Mouse (Mus musculus): ENCODE results near the gene Ttyh1. TPM values are rescaled to one million over a fixed set of nuclear protein-coding genes. Genes with fewer than 3 reads are reported as not detected.

The Ttyh1 gene
- total and polyA plus RNA-seq, 3 experiments = 0.15 to 0.26 TPM; not detected in 1

- Histone ChIP-seq H3K27me3 (ENCODE audit: control insufficient read depth in 1 of 2, insufficient read depth in 2 of 2, low read length in 2 of 2) (no peaks in the 10 kb centered on the region; a peak in 2 of 4 replicates), H3K4me3 (ENCODE audit: control insufficient read depth in 1 of 2, insufficient read depth in 1 of 2, low read depth in 2 of 2, low read length in 2 of 2) (no peak overlapping the region), H3K36me3 (ENCODE audit: control insufficient read depth in 1 of 2, insufficient read depth in 2 of 2, low read length in 2 of 2) (no peaks in the 10 kb centered on the region), H3K27ac (ENCODE audit: control insufficient read depth, low read depth, low read length) (no peak overlapping the region), H3K9me3 (replicated peaks; ENCODE audit: insufficient read depth, low read length) (no peaks in the 10 kb centered on the region), H3K4me1 (ENCODE audit: control insufficient read depth in 1 of 2, insufficient read depth in 2 of 2, low read length in 2 of 2) (no peaks in the 10 kb centered on the region; a peak in 1 of 4 replicates), H3K9ac (ENCODE audit: control insufficient read depth, low read depth, low read length, poor library complexity, severe bottlenecking) (no peak overlapping the region), H3K79me2 (ENCODE audit: control insufficient read depth, insufficient read depth, low read length, poor library complexity) (no peaks in the 10 kb centered on the region)
- TF ChIP-seq POLR2AphosphoS2 (IDR thresholded peaks at IDR 0.05; ENCODE audit: low read length) (no peak), MAFK (IDR thresholded peaks at IDR 0.05; ENCODE audit: borderline replicate concordance, low read depth, low read length) (no peak), ZC3H11A (IDR thresholded peaks at IDR 0.05; ENCODE audit: low read depth, low read length) (no peak), POLR2A (IDR thresholded peaks at IDR 0.05; ENCODE audit: control insufficient read depth in 1 of 2, insufficient read depth in 1 of 2, low read depth in 1 of 2, low read length in 2 of 2, poor library complexity in 1 of 2) (no peak), RCOR1 (IDR thresholded peaks at IDR 0.05; ENCODE audit: low read depth, low read length) (no peak), ETS1 (IDR thresholded peaks at IDR 0.05; ENCODE audit: low read depth, low read length) (no peak), MAX (IDR thresholded peaks at IDR 0.05; ENCODE audit: low read length) (no peak), BHLHE40 (IDR thresholded peaks at IDR 0.05; ENCODE audit: borderline replicate concordance, low read depth, low read length) (no peak), EP300 (IDR thresholded peaks at IDR 0.05; ENCODE audit: low read depth in 1 of 2, low read length in 2 of 2) (no peak), USF2 (IDR thresholded peaks at IDR 0.05; ENCODE audit: borderline replicate concordance in 1 of 2, insufficient read depth in 1 of 2, low read depth in 1 of 2, low read length in 2 of 2) (no peak), TCF12 (IDR thresholded peaks at IDR 0.05; ENCODE audit: low read depth, low read length) (no peak), CHD2 (IDR thresholded peaks at IDR 0.05; ENCODE audit: low read length) (no peak)
- DNase-seq (ENCODE audit: low read depth, low spot score) = no peak
Measured at GRCm38 (mm10) chr7:4170193-4170938, 51.2 kb downstream of the Ttyh1 start.

- DNase-seq (ENCODE audit: low read depth, low spot score) = peak; percentile 86
Measured at GRCm38 (mm10) chr7:4178438-4178837, 59.2 kb downstream of the Ttyh1 start.

More at GRCm38 (mm10) chr7:4178438-4178837, 59.2 kb downstream of the Ttyh1 start:
- H3K79me2 ChIP-seq (ENCODE audit: control insufficient read depth, insufficient read depth, low read length, poor library complexity) = no peaks in the 10 kb centered on the region
- H3K36me3 ChIP-seq (ENCODE audit: control insufficient read depth in 1 of 2, insufficient read depth in 2 of 2, low read length in 2 of 2) = no peaks in the 10 kb centered on the region
- H3K4me3 ChIP-seq (ENCODE audit: control insufficient read depth in 1 of 2, insufficient read depth in 1 of 2, low read depth in 2 of 2, low read length in 2 of 2) = no peak overlapping the region
- H3K27me3 ChIP-seq (ENCODE audit: control insufficient read depth in 1 of 2, insufficient read depth in 2 of 2, low read length in 2 of 2) = peaks cover 0 to 2% of the 10 kb centered on the region in 2 experiments; a peak in 2 of 4 replicates
- no peak overlapping the region for H3K9ac ChIP-seq (ENCODE audit: control insufficient read depth, low read depth, low read length, poor library complexity, severe bottlenecking)
- no peaks in the 10 kb centered on the region for H3K9me3 ChIP-seq (replicated peaks; ENCODE audit: insufficient read depth, low read length)
- H3K4me1 ChIP-seq (ENCODE audit: control insufficient read depth in 1 of 2, insufficient read depth in 2 of 2, low read length in 2 of 2) = no peaks in the 10 kb centered on the region
- no peak for TF ChIP-seq E2F4 (IDR thresholded peaks at IDR 0.05; ENCODE audit: borderline replicate concordance, low read depth, low read length)
- peak; percentile 95 for TF ChIP-seq SIN3A (IDR thresholded peaks at IDR 0.05; ENCODE audit: low read length)
- TF ChIP-seq MXI1 (IDR thresholded peaks at IDR 0.05; ENCODE audit: low read depth, low read length) = peak; percentile 69
- no peak for TF ChIP-seq ZKSCAN1 (IDR thresholded peaks at IDR 0.05; ENCODE audit: low read depth, low read length)
- TF ChIP-seq MAFK (IDR thresholded peaks at IDR 0.05; ENCODE audit: borderline replicate concordance, low read depth, low read length) = no peak
- no peak for TF ChIP-seq MYB (IDR thresholded peaks at IDR 0.05; ENCODE audit: low read depth, low read length)
- no peak for TF ChIP-seq ZMIZ1 (IDR thresholded peaks at IDR 0.05; ENCODE audit: low read depth, low read length)
- no peak overlapping the region for H3K27ac ChIP-seq (ENCODE audit: control insufficient read depth, low read depth, low read length)

Other genes starting within 250 kb of the Ttyh1 start
- 0.04 and 0.16 TPM in 2 replicates for gene Gm14548, start 221.3 kb upstream of the Ttyh1 start, total RNA-seq (2012; rRNA removed)
- gene Gm14548, start 221.3 kb upstream of the Ttyh1 start, polyA plus RNA-seq (2012; ENCODE audit: insufficient read depth in 1 of 2, insufficient read length in 2 of 2, low read depth in 1 of 2, low replicate concordance in 2 of 2, missing spikeins in 1 of 2) = under 1 TPM in 1 of 2 experiments, not detected in 1; 0.13 TPM
- gene Lilra6, start 203.9 kb upstream of the Ttyh1 start, total RNA-seq (2012; rRNA removed) = 0.04 TPM in 1 of 2 replicates, not detected in the other
- under 1 TPM in 1 of 2 experiments, not detected in 1; 0.19 TPM for gene Lilra6, start 203.9 kb upstream of the Ttyh1 start, polyA plus RNA-seq (2012; ENCODE audit: insufficient read depth in 1 of 2, insufficient read length in 2 of 2, low read depth in 1 of 2, low replicate concordance in 2 of 2, missing spikeins in 1 of 2)
- 0.15 and 0.42 TPM in 2 replicates for gene Lair1, start 56.2 kb upstream of the Ttyh1 start, total RNA-seq (2012; rRNA removed)
- under 1 TPM in 1 of 2 experiments, not detected in 1; 0.31 TPM for gene Lair1, start 56.2 kb upstream of the Ttyh1 start, polyA plus RNA-seq (2012; ENCODE audit: insufficient read depth in 1 of 2, insufficient read length in 2 of 2, low read depth in 1 of 2, low replicate concordance in 2 of 2, missing spikeins in 1 of 2)
- gene Leng8, start 17.6 kb downstream of the Ttyh1 start, total RNA-seq (2012; rRNA removed) = 28.2 and 29.6 TPM in 2 replicates
- 10 to 100 TPM in 1 of 2 experiments, not detected in 1; 89.9 TPM for gene Leng8, start 17.6 kb downstream of the Ttyh1 start, polyA plus RNA-seq (2012; ENCODE audit: insufficient read depth in 1 of 2, insufficient read length in 2 of 2, low read depth in 1 of 2, low replicate concordance in 2 of 2, missing spikeins in 1 of 2)
- gene Leng9, start 31.0 kb downstream of the Ttyh1 start, total RNA-seq (2012; rRNA removed) = 1.0 and 1.5 TPM in 2 replicates
- 1 to 10 TPM in 1 of 2 experiments, not detected in 1; 1.7 TPM for gene Leng9, start 31.0 kb downstream of the Ttyh1 start, polyA plus RNA-seq (2012; ENCODE audit: insufficient read depth in 1 of 2, insufficient read length in 2 of 2, low read depth in 1 of 2, low replicate concordance in 2 of 2, missing spikeins in 1 of 2)
- not detected in 2 replicates for gene Cdc42ep5, start 45.5 kb downstream of the Ttyh1 start, total RNA-seq (2012; rRNA removed)
- gene Cdc42ep5, start 45.5 kb downstream of the Ttyh1 start, polyA plus RNA-seq (2012; ENCODE audit: insufficient read depth in 1 of 2, insufficient read length in 2 of 2, low read depth in 1 of 2, low replicate concordance in 2 of 2, missing spikeins in 1 of 2) = under 1 TPM in 1 of 2 experiments, not detected in 1; 0.24 TPM
- gene Lilra5, start 118.3 kb downstream of the Ttyh1 start, total RNA-seq (2012; rRNA removed) = not detected in 2 replicates
- gene Lilra5, start 118.3 kb downstream of the Ttyh1 start, polyA plus RNA-seq (2012; ENCODE audit: insufficient read depth in 1 of 2, insufficient read length in 2 of 2, low read depth in 1 of 2, low replicate concordance in 2 of 2, missing spikeins in 1 of 2) = not detected
- gene Ncr1, start 218.3 kb downstream of the Ttyh1 start, total RNA-seq (2012; rRNA removed) = not detected in 2 replicates
- gene Ncr1, start 218.3 kb downstream of the Ttyh1 start, polyA plus RNA-seq (2012; ENCODE audit: insufficient read depth in 1 of 2, insufficient read length in 2 of 2, low read depth in 1 of 2, low replicate concordance in 2 of 2, missing spikeins in 1 of 2) = not detected

All from MEL (cell line).